Mouse (Mus musculus) erythroblast, embryonic 14.5 days (primary cell): Measurements from ENCODE around the gene Samd13.

Experiments
- GATA1 ChIP-seq: IDR thresholded peaks from 2 replicates; pipeline ENCODE4 v1.6.1; 2012; ENCODE audit warnings: low read length, inconsistent platforms, mixed read lengths
- TAL1 ChIP-seq: IDR thresholded peaks from 3 replicates; pipeline ENCODE4 v1.6.1; 2012; ENCODE audit warnings: low read length, inconsistent platforms, mixed read lengths

DNA sequence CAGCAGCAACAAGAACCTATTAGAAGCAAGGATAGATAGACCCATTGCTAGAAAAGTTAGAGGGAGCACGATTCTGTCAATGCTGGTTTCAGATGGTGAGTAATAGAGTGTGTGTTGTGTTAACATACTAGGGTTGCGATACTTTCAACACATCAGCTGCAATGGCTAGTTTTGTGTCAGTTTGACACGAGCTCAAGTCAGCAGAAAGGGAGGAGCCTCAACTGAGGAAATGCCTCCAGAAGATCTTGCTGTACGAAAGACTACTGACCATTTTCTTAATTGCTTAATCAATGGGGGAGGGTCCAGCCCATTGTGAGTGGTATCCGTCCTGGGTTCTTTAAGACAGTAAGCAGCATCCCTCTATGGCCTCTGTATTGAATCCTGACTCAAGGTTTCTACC lies 7.2 kb upstream of the Samd13 start:
- TF ChIP-seq TAL1 (no peak), GATA1 (no peak)
